Mouse (Mus musculus) frontal cortex, adult (tissue): Measurements from ENCODE around the gene Dvl1.
A peak's percentile ranks its signal among the peaks of the same experiment; 100 is the strongest.

Source experiments
- ATAC-seq: cut with Nextera tagmentation; 2 replicates; pipeline ENCODE4 v1.9.2; 2017; ENCODE audit warnings: mild to moderate bottlenecking, moderate library complexity, mixed read lengths; ENCODE audit not compliant: low TSS enrichment

Dvl1 gene

GRCm38 (mm10) chr4:155840076-155841002 is 6.9 kb upstream of the Dvl1 start:
- no peak for ATAC-seq

- ATAC-seq: no peak
Measured at GRCm38 (mm10) chr4:155841003-155841454, 6.2 kb upstream of the Dvl1 start.

GRCm38 (mm10) chr4:155841651-155842270 is 5.4 kb upstream of the Dvl1 start:
- ATAC-seq: no peak

- ATAC-seq: no peak
Measured at GRCm38 (mm10) chr4:155843231-155843630, 4.0 kb upstream of the Dvl1 start.

- ATAC-seq: peak; percentile 28; the same call in 1 of the 2 replicates
Measured at GRCm38 (mm10) chr4:155847591-155848352, 570 bp downstream of the Dvl1 start.

GRCm38 (mm10) chr4:155848434-155849095 is 1.4 kb downstream of the Dvl1 start:
- ATAC-seq: no peak

GRCm38 (mm10) chr4:155849391-155849790 is 2.2 kb downstream of the Dvl1 start:
- no peak for ATAC-seq

- no peak for ATAC-seq
Measured at GRCm38 (mm10) chr4:155849792-155850451, 2.7 kb downstream of the Dvl1 start.

- ATAC-seq: no peak
Measured at GRCm38 (mm10) chr4:155851368-155851767, 4.2 kb downstream of the Dvl1 start.

- no peak for ATAC-seq
Measured at GRCm38 (mm10) chr4:155851951-155852411, 4.8 kb downstream of the Dvl1 start.

GRCm38 (mm10) chr4:155853421-155853820 is 6.2 kb downstream of the Dvl1 start:
- ATAC-seq: no peak

- ATAC-seq: no peak
Measured at GRCm38 (mm10) chr4:155854991-155855390, 7.8 kb downstream of the Dvl1 start.

- no peak for ATAC-seq
Measured at GRCm38 (mm10) chr4:155856071-155856470, 8.9 kb downstream of the Dvl1 start.

GRCm38 (mm10) chr4:155856881-155857280 is 9.7 kb downstream of the Dvl1 start:
- ATAC-seq: no peak

GRCm38 (mm10) chr4:155859318-155859717 is 12.1 kb downstream of the Dvl1 start:
- no peak for ATAC-seq

- no peak for ATAC-seq
Measured at GRCm38 (mm10) chr4:155861787-155862186, 14.6 kb downstream of the Dvl1 start.

- ATAC-seq: no peak
Measured at GRCm38 (mm10) chr4:155863001-155863400, 15.8 kb downstream of the Dvl1 start, which contains the start of gene Tas1r3. Gene Tas1r3 (minus strand): TSS chr4:155863362.

GRCm38 (mm10) chr4:155868614-155869298 is 21.6 kb downstream of the Dvl1 start:
- 0 out of 2 replicates have a peak, but pooled peaks have one; percentile 3 for ATAC-seq

GRCm38 (mm10) chr4:155869317-155870033 is 22.3 kb downstream of the Dvl1 start, which contains the start of the genes Cptp and Ints11:
Gene Cptp (minus strand): TSS chr4:155869440.
Gene Ints11 (plus strand): TSS chr4:155869546.
- peak; percentile 98 for ATAC-seq
